Mouse (Mus musculus) heart, adult 2 months (tissue): ENCODE measurements around the gene Arpc1a.

Source experiments
- CTCF ChIP-seq: fragments of 200-600 bp; IDR thresholded peaks from 2 replicates; pipeline ENCODE4 v1.8.1; 2022; ENCODE audit warnings: antibody characterized with exemption, mild to moderate bottlenecking, moderate library complexity
- EP300 ChIP-seq: fragments of 200-500 bp; IDR thresholded peaks from 2 replicates; pipeline ENCODE4 v1.6.1; 2011; ENCODE audit warnings: low read depth, low read length, control low read depth; ENCODE audit not compliant: insufficient read depth
- POLR2A ChIP-seq: fragments of 200-500 bp; IDR thresholded peaks from 2 replicates; pipeline ENCODE4 v1.6.1; 2011; ENCODE audit warnings: mild to moderate bottlenecking, low read depth, low read length, control low read depth; ENCODE audit not compliant: insufficient read depth

DNA sequence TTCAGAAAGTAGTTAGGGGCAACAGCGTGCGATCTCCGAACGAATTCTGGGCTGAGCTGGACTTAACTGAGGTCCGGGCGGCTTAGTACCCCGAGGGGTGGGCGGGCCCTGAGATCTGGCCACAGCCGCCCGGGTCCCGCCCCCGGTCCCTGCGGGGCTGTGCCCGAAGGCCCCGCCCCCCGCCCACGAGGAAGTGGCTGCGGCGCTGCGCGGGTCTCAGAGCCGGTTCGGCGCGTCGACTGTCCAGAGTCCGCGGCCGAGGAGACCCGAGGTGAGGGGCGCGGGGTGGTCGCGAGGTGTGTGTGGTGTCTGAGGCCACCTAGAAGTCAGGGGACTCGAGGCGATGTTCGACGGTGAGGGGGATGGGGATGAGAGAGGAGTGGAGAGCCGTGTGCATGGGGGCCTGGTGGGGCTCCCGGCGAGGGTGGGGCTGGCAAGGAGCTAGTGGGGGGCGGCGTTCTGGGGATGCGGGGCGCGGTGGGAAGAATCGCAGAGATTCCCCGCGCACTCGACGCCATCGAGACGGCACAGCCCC, 30.5 kb downstream of the Arpc1a start, which contains the start of gene Arpc1b:
- TF ChIP-seq EP300, result 0 out of 2 replicates have a peak, but pooled peaks have one; percentile 18
- TF ChIP-seq CTCF, result no peak
- peak; percentile 75 for TF ChIP-seq POLR2A
